Mouse (Mus musculus): ENCODE data around the gene Zfp986.
"Not testable (repeated sequence)": the region's sequence is repeated elsewhere in the genome, so short reads cannot be mapped to it uniquely, and the experiment has no call there.

Zfp986 gene

GRCm38 (mm10) chr4:145868494-145868893 lies at the start of gene Zfp986:
TSS of gene Zfp986 (plus strand) at chr4:145868794.
- DNase-seq: not testable (repeated sequence)

GRCm38 (mm10) chr4:145819946-145820345 lies 48.6 kb upstream of the Zfp986 start:
- not testable (repeated sequence) for DNase-seq

GRCm38 (mm10) chr4:145825606-145826005 lies 43.0 kb upstream of the Zfp986 start:
- DNase-seq: not testable (repeated sequence)

GRCm38 (mm10) chr4:145831328-145832062 lies 37.1 kb upstream of the Zfp986 start:
- DNase-seq: not testable (repeated sequence)

GRCm38 (mm10) chr4:145836300-145836862 lies 32.2 kb upstream of the Zfp986 start:
- DNase-seq: not testable (repeated sequence)

GRCm38 (mm10) chr4:145836863-145837440 lies 31.6 kb upstream of the Zfp986 start:
- peak; percentile 9 to 34 for DNase-seq

GRCm38 (mm10) chr4:145846793-145847192 lies 21.8 kb upstream of the Zfp986 start:
- not testable (repeated sequence) for DNase-seq

- not testable (repeated sequence) for DNase-seq
Observed at GRCm38 (mm10) chr4:145848183-145848890, 20.3 kb upstream of the Zfp986 start.

- not testable (repeated sequence) for DNase-seq
Observed at GRCm38 (mm10) chr4:145848891-145849214, 19.7 kb upstream of the Zfp986 start.

- DNase-seq: not testable (repeated sequence)
Observed at GRCm38 (mm10) chr4:145851421-145851820, 17.2 kb upstream of the Zfp986 start.

- peak in 1 of 2 experiments; percentile 8 for DNase-seq
Observed at GRCm38 (mm10) chr4:145863872-145864271, 4.7 kb upstream of the Zfp986 start.
